Mouse (Mus musculus): Measurements from ENCODE around the gene Hhatl. TPM values are rescaled to one million over a fixed set of nuclear protein-coding genes. Genes with fewer than 3 reads are reported as not detected.
A peak's percentile ranks its signal among the peaks of the same experiment; 100 is the strongest.

Gene Hhatl
- polyA plus RNA-seq, 1 experiment = not detected

DNA sequence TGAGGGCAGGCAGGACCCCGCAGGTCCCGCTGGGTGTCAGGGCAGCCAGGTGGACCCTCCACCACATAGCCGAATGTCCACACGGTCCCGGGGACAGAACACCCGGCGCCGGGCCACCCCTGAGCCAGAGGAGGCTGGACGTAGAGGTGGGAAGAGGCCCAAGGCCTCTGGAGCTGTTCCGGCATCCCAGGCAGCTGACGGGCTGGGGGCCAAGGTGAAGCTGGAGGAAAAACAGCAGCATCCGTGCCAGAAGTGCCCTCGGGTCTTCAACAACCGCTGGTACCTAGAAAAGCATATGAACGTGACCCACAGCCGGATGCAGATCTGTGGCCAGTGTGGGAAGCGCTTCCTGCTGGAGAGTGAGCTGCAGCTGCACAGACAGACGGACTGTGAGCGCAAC lies 28.6 kb downstream of the Hhatl start:
- Histone ChIP-seq H3K4me3 (replicated peaks) (no peak overlapping the region), H3K9me3 (ENCODE audit: control insufficient read depth, low read length) (no peaks in the 10 kb centered on the region), H3K27me3 (ENCODE audit: control insufficient read depth) (peaks cover 39% of the 10 kb centered on the region), H3K4me1 (ENCODE audit: control insufficient read depth) (peaks cover 8% of the 10 kb centered on the region), H3K36me3 (ENCODE audit: control insufficient read depth) (peaks cover 15% of the 10 kb centered on the region; the same call in 1 of the 2 replicates)
- no peak for TF ChIP-seq GATA1 (IDR thresholded peaks at IDR 0.05; ENCODE audit: low read length)
- no peak for TF ChIP-seq TAL1 (IDR thresholded peaks at IDR 0.05; ENCODE audit: low read length)

DNA sequence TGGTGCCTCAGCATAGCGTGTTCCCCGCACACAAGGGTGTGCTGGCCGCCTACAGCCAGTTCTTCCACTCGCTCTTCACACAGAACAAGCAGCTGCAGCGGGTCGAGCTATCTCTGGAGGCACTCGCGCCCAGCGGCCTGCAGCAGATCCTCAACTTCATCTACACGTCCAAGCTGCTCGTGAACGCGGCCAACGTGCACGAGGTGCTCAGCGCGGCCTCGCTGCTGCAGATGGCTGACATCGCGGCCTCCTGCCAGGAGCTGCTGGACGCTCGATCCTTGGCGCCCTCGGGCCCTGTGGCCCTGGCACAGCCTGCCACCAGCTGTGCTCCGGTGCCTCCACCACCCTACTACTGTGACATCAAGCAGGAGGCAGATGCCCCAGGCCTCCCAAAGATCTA lies 29.5 kb downstream of the Hhatl start:
- Histone ChIP-seq H3K9me3 (ENCODE audit: control insufficient read depth, low read length) (no peaks in the 10 kb centered on the region), H3K27me3 (ENCODE audit: control insufficient read depth) (peaks cover 48% of the 10 kb centered on the region), H3K36me3 (ENCODE audit: control insufficient read depth) (peaks cover 15% of the 10 kb centered on the region; the same call in 1 of the 2 replicates), H3K4me1 (ENCODE audit: control insufficient read depth) (peaks cover 8% of the 10 kb centered on the region), H3K4me3 (replicated peaks) (no peak overlapping the region)
- TF ChIP-seq GATA1 (IDR thresholded peaks at IDR 0.05; ENCODE audit: low read length) (no peak), TAL1 (IDR thresholded peaks at IDR 0.05; ENCODE audit: low read length) (no peak)

DNA sequence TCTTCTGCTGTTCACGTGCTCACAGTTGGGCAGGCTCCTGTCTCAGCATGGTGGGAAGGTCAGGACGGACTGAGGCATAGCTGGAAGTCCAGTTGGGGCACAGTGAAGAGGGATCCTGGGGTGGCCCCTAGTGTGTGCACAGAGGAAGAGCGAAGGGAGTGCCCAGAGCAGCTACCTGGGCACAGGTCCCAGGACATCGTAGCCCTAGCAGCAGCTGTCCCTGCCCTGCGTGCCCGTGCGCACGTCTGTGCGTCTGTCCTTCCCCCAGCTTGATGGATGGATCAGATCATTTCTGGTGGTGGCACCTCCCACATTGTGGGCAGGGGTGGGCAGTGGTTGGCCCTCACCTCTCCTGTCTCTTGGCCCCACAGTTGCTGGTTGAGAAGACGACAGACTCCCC lies 30.1 kb downstream of the Hhatl start:
- Histone ChIP-seq H3K36me3 (ENCODE audit: control insufficient read depth) (peaks cover 19% of the 10 kb centered on the region), H3K4me3 (replicated peaks) (no peak overlapping the region), H3K27me3 (ENCODE audit: control insufficient read depth) (peaks cover 51% of the 10 kb centered on the region), H3K9me3 (ENCODE audit: control insufficient read depth, low read length) (no peaks in the 10 kb centered on the region), H3K4me1 (ENCODE audit: control insufficient read depth) (peaks cover 8% of the 10 kb centered on the region)
- no peak for TF ChIP-seq GATA1 (IDR thresholded peaks at IDR 0.05; ENCODE audit: low read length)
- TF ChIP-seq TAL1 (IDR thresholded peaks at IDR 0.05; ENCODE audit: low read length) = no peak

DNA sequence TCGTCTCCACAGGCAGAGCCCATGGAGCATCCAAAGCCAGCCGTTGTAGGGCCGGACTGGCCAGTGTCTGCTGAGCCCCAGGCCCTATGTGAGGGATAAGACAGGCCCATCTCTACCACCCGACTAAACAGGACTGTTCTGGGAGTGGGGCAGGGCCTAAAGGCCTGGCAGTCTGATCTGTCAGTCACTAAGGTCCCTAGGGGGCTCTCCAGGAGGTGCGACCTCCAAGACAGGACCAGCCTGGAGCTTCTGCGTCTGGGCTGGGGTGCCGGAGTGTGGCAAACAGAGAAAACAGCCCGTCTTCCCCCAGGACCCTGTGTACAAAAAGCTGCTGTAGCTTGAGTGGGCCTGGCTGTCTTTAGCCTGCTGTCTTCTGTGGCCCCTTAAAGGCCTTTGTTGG lies 30.5 kb downstream of the Hhatl start:
- Histone ChIP-seq H3K9me3 (ENCODE audit: control insufficient read depth, low read length) (no peaks in the 10 kb centered on the region), H3K4me3 (replicated peaks) (no peak overlapping the region), H3K36me3 (ENCODE audit: control insufficient read depth) (peaks cover 22% of the 10 kb centered on the region), H3K4me1 (ENCODE audit: control insufficient read depth) (peaks cover 8% of the 10 kb centered on the region), H3K27me3 (ENCODE audit: control insufficient read depth) (peaks cover 51% of the 10 kb centered on the region)
- TF ChIP-seq TAL1 (IDR thresholded peaks at IDR 0.05; ENCODE audit: low read length) = no peak
- no peak for TF ChIP-seq GATA1 (IDR thresholded peaks at IDR 0.05; ENCODE audit: low read length)

DNA sequence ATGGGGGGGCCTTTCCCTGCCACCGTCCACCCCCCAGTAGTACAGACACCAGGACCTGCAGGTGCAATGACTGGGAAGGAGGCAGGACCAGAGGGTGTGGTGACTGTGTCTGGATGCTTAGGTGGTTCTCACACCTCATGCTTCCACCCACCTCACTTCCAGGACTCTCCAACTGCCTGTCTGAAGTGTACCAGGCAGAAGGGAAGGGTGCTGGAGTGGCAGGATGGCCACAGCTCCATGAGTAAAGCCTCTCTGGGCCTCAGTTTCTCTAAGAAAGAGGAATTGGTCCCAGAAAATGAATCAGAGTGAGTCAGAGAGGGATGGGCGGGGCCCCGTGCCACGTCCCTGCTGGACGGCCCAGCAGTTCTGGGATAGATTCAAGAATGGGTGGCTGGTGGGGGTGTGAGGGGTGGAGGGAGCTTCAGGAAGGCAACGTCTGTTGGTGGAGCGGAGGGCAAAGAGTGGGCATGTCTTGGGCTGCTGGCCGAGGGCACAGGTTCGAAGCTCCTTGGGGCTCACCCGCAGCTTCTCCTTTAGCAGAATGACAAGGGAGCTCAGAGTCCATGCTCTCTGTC lies 31.1 kb downstream of the Hhatl start:
- Histone ChIP-seq H3K4me1 (ENCODE audit: control insufficient read depth) (peaks cover 8% of the 10 kb centered on the region), H3K9me3 (ENCODE audit: control insufficient read depth, low read length) (no peaks in the 10 kb centered on the region), H3K4me3 (replicated peaks) (no peak overlapping the region), H3K27me3 (ENCODE audit: control insufficient read depth) (peaks cover 51% of the 10 kb centered on the region), H3K36me3 (ENCODE audit: control insufficient read depth) (peaks cover 27% of the 10 kb centered on the region)
- TF ChIP-seq TAL1 (IDR thresholded peaks at IDR 0.05; ENCODE audit: low read length) (no peak), GATA1 (IDR thresholded peaks at IDR 0.05; ENCODE audit: low read length) (no peak)

DNA sequence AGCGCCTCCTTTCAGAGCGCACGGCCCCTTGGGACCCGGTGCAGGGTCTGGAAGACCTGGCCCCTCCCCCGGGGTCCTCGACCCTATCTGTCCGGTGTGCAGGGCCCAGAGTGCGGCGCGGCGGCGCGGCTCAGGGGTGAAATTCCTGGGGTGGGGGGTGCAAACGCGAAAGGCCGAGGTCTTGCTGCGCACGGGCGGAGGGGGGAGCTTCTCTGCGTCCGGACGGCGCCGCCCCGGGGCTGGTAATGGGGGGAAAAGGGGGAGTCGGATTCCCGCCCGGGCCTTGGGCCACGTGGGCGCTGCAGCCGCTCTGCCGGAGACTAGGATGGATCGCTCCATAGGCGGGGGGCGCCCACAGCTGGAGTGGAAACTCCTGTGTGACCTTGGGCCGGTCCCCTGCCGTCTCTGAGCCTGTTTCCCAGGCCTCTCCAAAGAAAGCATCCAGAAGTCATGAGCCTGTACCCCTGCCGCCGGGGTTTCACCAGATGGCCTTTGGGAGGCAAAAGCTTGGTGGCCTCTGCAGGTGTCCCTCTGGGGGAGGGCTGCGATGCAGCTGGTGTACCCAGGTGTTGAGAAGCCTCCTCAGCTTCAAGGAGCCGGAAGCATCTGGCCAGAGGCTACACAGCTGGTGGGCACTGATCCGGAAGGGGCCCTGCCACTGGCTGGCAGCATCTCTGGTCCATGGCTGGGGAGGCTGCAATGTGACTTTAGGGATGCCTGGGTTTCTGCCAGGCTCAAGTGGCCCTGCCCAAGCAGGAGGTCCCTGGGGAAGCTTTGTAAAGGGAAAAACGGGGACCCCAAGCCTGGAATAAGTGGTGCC lies 31.8 kb downstream of the Hhatl start:
- H3K9me3 ChIP-seq (ENCODE audit: control insufficient read depth, low read length) = no peaks in the 10 kb centered on the region
- peaks cover 31% of the 10 kb centered on the region for H3K36me3 ChIP-seq (ENCODE audit: control insufficient read depth)
- H3K27me3 ChIP-seq (ENCODE audit: control insufficient read depth) = peaks cover 51% of the 10 kb centered on the region
- H3K4me1 ChIP-seq (ENCODE audit: control insufficient read depth) = peaks cover 8% of the 10 kb centered on the region
- TF ChIP-seq GATA1 (IDR thresholded peaks at IDR 0.05; ENCODE audit: low read length) (no peak), TAL1 (IDR thresholded peaks at IDR 0.05; ENCODE audit: low read length) (no peak)
- peak overlapping the region; percentile 47 for H3K4me3 ChIP-seq (replicated peaks)

DNA sequence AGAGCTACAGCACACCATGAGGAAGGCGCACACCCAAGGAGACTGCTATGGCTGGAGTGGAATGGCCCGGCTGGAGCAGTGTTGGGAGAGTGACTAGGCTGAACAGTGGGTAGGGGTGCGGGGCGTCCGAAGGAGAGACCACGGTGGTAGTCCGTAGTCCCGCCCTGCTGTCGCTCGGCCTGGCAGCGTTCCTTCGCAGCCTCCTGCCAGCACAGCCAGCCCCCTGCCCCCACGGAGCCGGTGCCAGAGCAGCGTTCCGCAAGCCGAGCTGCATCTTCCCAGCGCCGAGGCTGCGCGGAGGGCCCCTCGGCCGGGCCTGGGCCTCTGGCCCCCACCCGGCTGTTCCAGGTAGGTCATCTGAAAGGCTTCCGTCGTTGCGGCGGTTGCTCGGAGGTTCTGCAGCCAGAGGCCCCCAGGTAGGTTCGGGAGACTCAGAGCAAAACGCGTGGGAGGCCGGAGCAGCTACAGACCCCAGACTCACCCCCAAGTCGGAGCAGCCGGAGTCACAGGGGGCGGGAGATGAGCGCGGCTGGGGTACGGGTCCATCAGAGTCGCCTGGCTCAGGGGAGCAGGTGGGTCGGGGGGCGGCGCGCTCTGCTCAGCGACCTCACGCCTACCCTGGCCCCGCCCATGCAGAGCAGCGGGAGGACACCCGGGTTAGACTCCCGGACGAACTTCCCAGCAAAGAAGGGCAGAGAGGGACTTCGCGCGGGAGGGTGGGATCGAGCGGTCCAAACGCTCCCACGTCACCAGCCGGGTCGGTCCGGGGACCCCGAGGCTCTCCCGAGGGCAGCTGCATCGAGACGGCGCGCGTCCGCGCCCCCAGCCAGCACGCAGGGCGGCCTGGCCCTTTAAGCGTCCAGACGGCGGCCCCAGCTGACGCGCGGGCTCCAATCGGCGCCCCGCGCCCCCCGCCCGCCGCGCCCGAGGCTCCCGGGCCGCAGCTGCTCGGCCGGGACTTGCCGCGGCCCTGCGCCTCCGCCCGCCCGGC lies 32.9 kb downstream of the Hhatl start, which contains the start of gene Zfp651:
TSS of gene Zfp651 (plus strand) at position 240 of the 991 bp plus-strand sequence.
- no peaks in the 10 kb centered on the region for H3K9me3 ChIP-seq (ENCODE audit: control insufficient read depth, low read length)
- TF ChIP-seq TAL1 (IDR thresholded peaks at IDR 0.05; ENCODE audit: low read length) = no peak
- no peak for TF ChIP-seq GATA1 (IDR thresholded peaks at IDR 0.05; ENCODE audit: low read length)
- peaks cover 8% of the 10 kb centered on the region for H3K4me1 ChIP-seq (ENCODE audit: control insufficient read depth)
- H3K4me3 ChIP-seq (replicated peaks) = peak within 1 kb of the TSS; percentile 53
- peaks cover 41% of the 10 kb centered on the region for H3K36me3 ChIP-seq (ENCODE audit: control insufficient read depth)
- H3K27me3 ChIP-seq (ENCODE audit: control insufficient read depth) = peaks cover 51% of the 10 kb centered on the region

DNA sequence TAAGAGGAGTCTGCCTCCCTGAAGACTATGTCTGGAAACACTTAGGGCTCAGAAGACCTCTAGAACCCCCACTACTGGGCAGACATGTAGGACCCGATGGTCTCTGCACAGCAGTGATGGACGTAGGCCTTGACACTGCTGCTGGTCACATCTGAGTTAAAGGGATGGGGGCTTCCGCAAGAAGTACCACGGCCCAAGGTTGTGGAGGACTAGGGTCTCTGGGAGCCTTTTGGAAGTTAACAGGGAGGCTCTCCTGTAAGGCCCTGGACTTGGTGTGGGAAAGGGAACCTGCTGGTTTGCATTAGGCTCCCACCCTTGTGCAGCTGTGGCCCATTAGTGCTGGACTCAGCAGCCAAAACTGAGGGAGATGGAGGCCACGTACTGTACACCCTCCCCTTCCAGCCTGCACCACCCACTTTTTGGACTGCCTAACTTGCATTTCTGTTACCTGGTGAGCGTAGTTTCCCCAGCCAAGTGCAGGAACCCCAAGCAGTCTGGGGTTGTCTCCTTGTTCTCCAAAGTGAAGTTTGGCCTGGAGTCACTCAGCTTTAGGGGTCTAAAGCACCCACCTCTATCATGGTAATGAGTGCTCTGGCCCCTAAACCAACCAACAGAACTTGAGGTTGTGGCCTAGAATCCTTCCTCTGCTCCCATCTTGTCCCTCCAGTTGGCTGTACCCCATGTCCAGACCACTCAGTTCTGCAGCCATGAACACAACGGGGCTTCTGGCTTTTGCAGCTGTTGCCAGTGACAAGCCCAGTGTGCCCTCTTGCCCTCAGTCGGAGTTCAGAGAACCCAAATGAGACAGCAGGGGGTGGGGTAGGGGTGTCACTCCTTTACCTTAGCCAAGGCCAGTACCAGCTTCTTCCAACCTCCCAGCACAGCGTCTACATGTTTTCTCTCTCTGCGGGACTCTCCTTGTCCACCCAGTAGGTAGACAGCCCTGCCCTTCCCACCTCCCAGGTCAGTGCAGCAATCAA lies 34.2 kb downstream of the Hhatl start:
- Histone ChIP-seq H3K4me1 (ENCODE audit: control insufficient read depth) (peaks cover 8% of the 10 kb centered on the region), H3K4me3 (replicated peaks) (no peak overlapping the region)

More for the DNA sequence above, 34.2 kb downstream of the Hhatl start:
- peaks cover 50% of the 10 kb centered on the region for H3K36me3 ChIP-seq (ENCODE audit: control insufficient read depth)
- TF ChIP-seq TAL1 (IDR thresholded peaks at IDR 0.05; ENCODE audit: low read length) = no peak
- TF ChIP-seq GATA1 (IDR thresholded peaks at IDR 0.05; ENCODE audit: low read length) = no peak
- no peaks in the 10 kb centered on the region for H3K9me3 ChIP-seq (ENCODE audit: control insufficient read depth, low read length)
- H3K27me3 ChIP-seq (ENCODE audit: control insufficient read depth) = peaks cover 51% of the 10 kb centered on the region

Data from erythroblast, embryonic 14.5 days (primary cell).